Mouse (Mus musculus): Measurements from ENCODE around the gene Slc35e4. TPM values are rescaled to one million over a fixed set of nuclear protein-coding genes. Genes with fewer than 3 reads are reported as not detected.

The Slc35e4 gene
- polyA plus RNA-seq, 1 experiment from 2014 or later: 2.0 TPM

- no peaks in the 10 kb centered on the region for H3K9me3 ChIP-seq (replicated peaks; ENCODE audit: control insufficient read depth, low read length)
- DNase-seq (ENCODE audit: low spot score) (no peak), ATAC-seq (replicated peaks; ENCODE audit: insufficient number of reproducible peaks, low FRiP score, low TSS enrichment, low read depth) (no peak)
- no peak overlapping the region for H3K27ac ChIP-seq (replicated peaks; ENCODE audit: low read depth, low read length)
- no peaks in the 10 kb centered on the region for H3K36me3 ChIP-seq (replicated peaks; ENCODE audit: control insufficient read depth, insufficient read depth, low read depth, low read length)
- no peaks in the 10 kb centered on the region for H3K4me1 ChIP-seq (ENCODE audit: control insufficient read depth, insufficient read depth, low read length)
- H3K4me3 ChIP-seq (ENCODE audit: low read depth, low read length): no peak overlapping the region
- no peak overlapping the region for H3K4me2 ChIP-seq (ENCODE audit: low read depth, low read length)
- H3K9ac ChIP-seq (replicated peaks; ENCODE audit: low read length): no peak overlapping the region
- no peaks in the 10 kb centered on the region for H3K27me3 ChIP-seq (ENCODE audit: control insufficient read depth, insufficient read depth, low read length)
- 86% methylated on average over 4 of the region's 4 CpGs for WGBS
Measured at GRCm38 (mm10) chr11:3930019-3930418, 15.6 kb upstream of the Slc35e4 start.

- no peaks in the 10 kb centered on the region for H3K27me3 ChIP-seq (ENCODE audit: control insufficient read depth, insufficient read depth, low read length)
- ATAC-seq (replicated peaks; ENCODE audit: insufficient number of reproducible peaks, low FRiP score, low TSS enrichment, low read depth) (no peak), DNase-seq (ENCODE audit: low spot score) (no peak)
- 92% methylated on average over 10 of the region's 10 CpGs for WGBS
- H3K4me2 ChIP-seq (ENCODE audit: low read depth, low read length): no peak overlapping the region
- no peaks in the 10 kb centered on the region for H3K36me3 ChIP-seq (replicated peaks; ENCODE audit: control insufficient read depth, insufficient read depth, low read depth, low read length)
- H3K27ac ChIP-seq (replicated peaks; ENCODE audit: low read depth, low read length): no peak overlapping the region
- no peaks in the 10 kb centered on the region for H3K9me3 ChIP-seq (replicated peaks; ENCODE audit: control insufficient read depth, low read length)
- no peaks in the 10 kb centered on the region for H3K4me1 ChIP-seq (ENCODE audit: control insufficient read depth, insufficient read depth, low read length)
- no peak overlapping the region for H3K4me3 ChIP-seq (ENCODE audit: low read depth, low read length)
- H3K9ac ChIP-seq (replicated peaks; ENCODE audit: low read length): no peak overlapping the region
Measured at GRCm38 (mm10) chr11:3925916-3926315, 11.5 kb upstream of the Slc35e4 start.

GRCm38 (mm10) chr11:3922731-3923130 is 8.3 kb upstream of the Slc35e4 start:
- 94% methylated on average over 6 of the region's 6 CpGs for WGBS
- Histone ChIP-seq H3K27ac (replicated peaks; ENCODE audit: low read depth, low read length) (no peak overlapping the region), H3K27me3 (ENCODE audit: control insufficient read depth, insufficient read depth, low read length) (no peaks in the 10 kb centered on the region), H3K36me3 (replicated peaks; ENCODE audit: control insufficient read depth, insufficient read depth, low read depth, low read length) (no peaks in the 10 kb centered on the region), H3K4me1 (ENCODE audit: control insufficient read depth, insufficient read depth, low read length) (no peaks in the 10 kb centered on the region), H3K4me3 (ENCODE audit: low read depth, low read length) (no peak overlapping the region), H3K4me2 (ENCODE audit: low read depth, low read length) (no peak overlapping the region), H3K9ac (replicated peaks; ENCODE audit: low read length) (no peak overlapping the region), H3K9me3 (replicated peaks; ENCODE audit: control insufficient read depth, low read length) (no peaks in the 10 kb centered on the region)
- DNase-seq (ENCODE audit: low spot score) (no peak), ATAC-seq (replicated peaks; ENCODE audit: insufficient number of reproducible peaks, low FRiP score, low TSS enrichment, low read depth) (no peak)

GRCm38 (mm10) chr11:3922115-3922514 is 7.7 kb upstream of the Slc35e4 start:
- no peak overlapping the region for H3K4me3 ChIP-seq (ENCODE audit: low read depth, low read length)
- no peaks in the 10 kb centered on the region for H3K27me3 ChIP-seq (ENCODE audit: control insufficient read depth, insufficient read depth, low read length)
- ATAC-seq (replicated peaks; ENCODE audit: insufficient number of reproducible peaks, low FRiP score, low TSS enrichment, low read depth) (no peak), DNase-seq (ENCODE audit: low spot score) (no peak)
- no peak overlapping the region for H3K9ac ChIP-seq (replicated peaks; ENCODE audit: low read length)
- 94% methylated on average over 7 of the region's 9 CpGs for WGBS
- no peaks in the 10 kb centered on the region for H3K9me3 ChIP-seq (replicated peaks; ENCODE audit: control insufficient read depth, low read length)
- no peak overlapping the region for H3K4me2 ChIP-seq (ENCODE audit: low read depth, low read length)
- no peaks in the 10 kb centered on the region for H3K4me1 ChIP-seq (ENCODE audit: control insufficient read depth, insufficient read depth, low read length)
- H3K27ac ChIP-seq (replicated peaks; ENCODE audit: low read depth, low read length): no peak overlapping the region
- H3K36me3 ChIP-seq (replicated peaks; ENCODE audit: control insufficient read depth, insufficient read depth, low read depth, low read length): no peaks in the 10 kb centered on the region

GRCm38 (mm10) chr11:3921281-3921850 is 6.9 kb upstream of the Slc35e4 start:
- DNase-seq (ENCODE audit: low spot score) (peak; percentile 71), ATAC-seq (replicated peaks; ENCODE audit: insufficient number of reproducible peaks, low FRiP score, low TSS enrichment, low read depth) (no peak)
- H3K9me3 ChIP-seq (replicated peaks; ENCODE audit: control insufficient read depth, low read length): no peaks in the 10 kb centered on the region
- H3K4me1 ChIP-seq (ENCODE audit: control insufficient read depth, insufficient read depth, low read length): no peaks in the 10 kb centered on the region
- no peaks in the 10 kb centered on the region for H3K27me3 ChIP-seq (ENCODE audit: control insufficient read depth, insufficient read depth, low read length)
- H3K9ac ChIP-seq (replicated peaks; ENCODE audit: low read length): no peak overlapping the region
- H3K36me3 ChIP-seq (replicated peaks; ENCODE audit: control insufficient read depth, insufficient read depth, low read depth, low read length): no peaks in the 10 kb centered on the region
- H3K4me3 ChIP-seq (ENCODE audit: low read depth, low read length): no peak overlapping the region
- H3K27ac ChIP-seq (replicated peaks; ENCODE audit: low read depth, low read length): no peak overlapping the region
- 32% methylated on average over 8 of the region's 8 CpGs for WGBS
- no peak overlapping the region for H3K4me2 ChIP-seq (ENCODE audit: low read depth, low read length)

- Histone ChIP-seq H3K9me3 (replicated peaks; ENCODE audit: control insufficient read depth, low read length) (no peaks in the 10 kb centered on the region), H3K9ac (replicated peaks; ENCODE audit: low read length) (no peak overlapping the region), H3K4me2 (ENCODE audit: low read depth, low read length) (no peak overlapping the region), H3K4me1 (ENCODE audit: control insufficient read depth, insufficient read depth, low read length) (no peaks in the 10 kb centered on the region), H3K36me3 (replicated peaks; ENCODE audit: control insufficient read depth, insufficient read depth, low read depth, low read length) (no peaks in the 10 kb centered on the region), H3K27ac (replicated peaks; ENCODE audit: low read depth, low read length) (no peak overlapping the region), H3K27me3 (ENCODE audit: control insufficient read depth, insufficient read depth, low read length) (no peaks in the 10 kb centered on the region), H3K4me3 (ENCODE audit: low read depth, low read length) (no peak overlapping the region)
- 87% methylated on average over 7 of the region's 7 CpGs for WGBS
- DNase-seq (ENCODE audit: low spot score) (no peak), ATAC-seq (replicated peaks; ENCODE audit: insufficient number of reproducible peaks, low FRiP score, low TSS enrichment, low read depth) (no peak)
Measured at GRCm38 (mm10) chr11:3920476-3920875, 6.0 kb upstream of the Slc35e4 start.

- Histone ChIP-seq H3K27ac (replicated peaks; ENCODE audit: low read depth, low read length) (no peak overlapping the region), H3K9ac (replicated peaks; ENCODE audit: low read length) (no peak overlapping the region), H3K27me3 (ENCODE audit: control insufficient read depth, insufficient read depth, low read length) (no peaks in the 10 kb centered on the region), H3K9me3 (replicated peaks; ENCODE audit: control insufficient read depth, low read length) (no peaks in the 10 kb centered on the region), H3K4me3 (ENCODE audit: low read depth, low read length) (no peak overlapping the region), H3K4me2 (ENCODE audit: low read depth, low read length) (no peak overlapping the region), H3K4me1 (ENCODE audit: control insufficient read depth, insufficient read depth, low read length) (no peaks in the 10 kb centered on the region), H3K36me3 (replicated peaks; ENCODE audit: control insufficient read depth, insufficient read depth, low read depth, low read length) (no peaks in the 10 kb centered on the region)
- WGBS: 67% methylated on average over 1 of the region's 1 CpGs
- ATAC-seq (replicated peaks; ENCODE audit: insufficient number of reproducible peaks, low FRiP score, low TSS enrichment, low read depth) (no peak), DNase-seq (ENCODE audit: low spot score) (peak; percentile 33)
Measured at GRCm38 (mm10) chr11:3918738-3919137, 4.3 kb upstream of the Slc35e4 start.

- Histone ChIP-seq H3K9me3 (replicated peaks; ENCODE audit: control insufficient read depth, low read length) (no peaks in the 10 kb centered on the region), H3K27me3 (ENCODE audit: control insufficient read depth, insufficient read depth, low read length) (peaks cover 3% of the 10 kb centered on the region), H3K4me2 (ENCODE audit: low read depth, low read length) (peak overlapping the region; percentile 92), H3K9ac (replicated peaks; ENCODE audit: low read length) (peak overlapping the region; percentile 60), H3K27ac (replicated peaks; ENCODE audit: low read depth, low read length) (peak overlapping the region; percentile 3; the same call in 1 of the 2 replicates), H3K36me3 (replicated peaks; ENCODE audit: control insufficient read depth, insufficient read depth, low read depth, low read length) (no peaks in the 10 kb centered on the region), H3K4me3 (ENCODE audit: low read depth, low read length) (peak overlapping the region; percentile 53), H3K4me1 (ENCODE audit: control insufficient read depth, insufficient read depth, low read length) (peaks cover 3% of the 10 kb centered on the region; the same call in 1 of the 2 replicates)
- peak; percentile 61 for ATAC-seq (replicated peaks; ENCODE audit: insufficient number of reproducible peaks, low FRiP score, low TSS enrichment, low read depth)
- peak; percentile 86 for DNase-seq (ENCODE audit: low spot score)
- under 1% methylated on average over 59 of the region's 65 CpGs for WGBS
Measured at GRCm38 (mm10) chr11:3913316-3914108, 952 bp downstream of the Slc35e4 start.

Measured in embryonic facial prominence, embryonic 11.5 days (tissue).